Mouse (Mus musculus): Measurements from ENCODE around the gene Serinc5. TPM values are rescaled to one million over a fixed set of nuclear protein-coding genes. Genes with fewer than 3 reads are reported as not detected.
"Not testable (repeated sequence)": the region's sequence is repeated elsewhere in the genome, so short reads cannot be mapped to it uniquely, and the experiment has no call there.

Serinc5 gene
- polyA plus RNA-seq, 1 experiment from 2014 or later = 10.0 TPM

- Histone ChIP-seq H3K9me3 (no peaks in the 10 kb centered on the region), H3K27me3 (no peaks in the 10 kb centered on the region), H3K36me3 (replicated peaks) (no peaks in the 10 kb centered on the region), H3K4me1 (peaks cover 30% of the 10 kb centered on the region), H3K4me3 (replicated peaks) (no peak overlapping the region), H3K9ac (no peak overlapping the region), H3K4me2 (no peak overlapping the region), H3K27ac (peak overlapping the region; percentile 61; the same call in 1 of the 2 replicates)
- ATAC-seq (ENCODE audit: low FRiP score) = peak; percentile 2; the same call in 1 of the 2 replicates
- 19% methylated on average over 3 of the region's 3 CpGs for WGBS
These were observed 17.0 kb upstream of the Serinc5 start for GRCm38 (mm10) chr13:92593731-92594396.

GRCm38 (mm10) chr13:92594481-92594880 is 16.4 kb upstream of the Serinc5 start:
- 0 out of 2 replicates have a peak overlapping the region, but pooled peaks have one; percentile 61 for H3K27ac ChIP-seq
- ATAC-seq (ENCODE audit: low FRiP score) = peak; percentile 63; the same call in 1 of the 2 replicates
- 31% methylated on average over 6 of the region's 6 CpGs for WGBS

GRCm38 (mm10) chr13:92594907-92595306 is 16.0 kb upstream of the Serinc5 start:
- 0 out of 2 replicates have a peak overlapping the region, but pooled peaks have one; percentile 61 for H3K27ac ChIP-seq
- no peaks in the 10 kb centered on the region for H3K36me3 ChIP-seq (replicated peaks)
- peaks cover 30% of the 10 kb centered on the region for H3K4me1 ChIP-seq
- no peaks in the 10 kb centered on the region for H3K9me3 ChIP-seq
- no peaks in the 10 kb centered on the region for H3K27me3 ChIP-seq
- WGBS = 82% methylated on average over 3 of the region's 3 CpGs
- ATAC-seq (ENCODE audit: low FRiP score) = no peak
- no peak overlapping the region for H3K4me3 ChIP-seq (replicated peaks)
- H3K9ac ChIP-seq = no peak overlapping the region
- no peak overlapping the region for H3K4me2 ChIP-seq

More at GRCm38 (mm10) chr13:92594481-92594880, 16.4 kb upstream of the Serinc5 start:
- no peak overlapping the region for H3K4me3 ChIP-seq (replicated peaks)
- no peak overlapping the region for H3K9ac ChIP-seq
- H3K4me2 ChIP-seq = no peak overlapping the region
- no peaks in the 10 kb centered on the region for H3K36me3 ChIP-seq (replicated peaks)
- no peaks in the 10 kb centered on the region for H3K27me3 ChIP-seq
- no peaks in the 10 kb centered on the region for H3K9me3 ChIP-seq
- H3K4me1 ChIP-seq = peaks cover 30% of the 10 kb centered on the region

GRCm38 (mm10) chr13:92595424-92595823 is 15.5 kb upstream of the Serinc5 start:
- H3K4me1 ChIP-seq = peaks cover 30% of the 10 kb centered on the region
- ATAC-seq (ENCODE audit: low FRiP score) = no peak
- no peaks in the 10 kb centered on the region for H3K36me3 ChIP-seq (replicated peaks)
- no peak overlapping the region for H3K27ac ChIP-seq
- H3K9ac ChIP-seq = no peak overlapping the region
- 67% methylated on average over 3 of the region's 3 CpGs for WGBS
- H3K27me3 ChIP-seq = no peaks in the 10 kb centered on the region
- no peak overlapping the region for H3K4me2 ChIP-seq
- no peak overlapping the region for H3K4me3 ChIP-seq (replicated peaks)
- H3K9me3 ChIP-seq = no peaks in the 10 kb centered on the region

- not testable (repeated sequence) for H3K27ac ChIP-seq; ATAC-seq (ENCODE audit: low FRiP score); H3K9ac ChIP-seq; H3K4me2 ChIP-seq; H3K27me3 ChIP-seq; H3K4me3 ChIP-seq (replicated peaks); H3K4me1 ChIP-seq; H3K36me3 ChIP-seq (replicated peaks); H3K9me3 ChIP-seq
- WGBS = 79% methylated on average over 4 of the region's 4 CpGs
These were observed 5.6 kb upstream of the Serinc5 start for GRCm38 (mm10) chr13:92605306-92605705.

GRCm38 (mm10) chr13:92609486-92610310 is 1.2 kb upstream of the Serinc5 start:
- H3K9me3 ChIP-seq = no peaks in the 10 kb centered on the region
- peak overlapping the region; percentile 73 for H3K4me3 ChIP-seq (replicated peaks)
- H3K4me1 ChIP-seq = peaks cover 21% of the 10 kb centered on the region
- H3K27ac ChIP-seq = no peak overlapping the region; the same call in 1 of the 2 replicates
- 10% methylated on average over 13 of the region's 13 CpGs for WGBS
- H3K4me2 ChIP-seq = peak overlapping the region; percentile 95
- ATAC-seq (ENCODE audit: low FRiP score) = no peak
- H3K9ac ChIP-seq = peak overlapping the region; percentile 71
- H3K27me3 ChIP-seq = peaks cover 12% of the 10 kb centered on the region
- H3K36me3 ChIP-seq (replicated peaks) = no peaks in the 10 kb centered on the region

GRCm38 (mm10) chr13:92611254-92611784 is 428 bp downstream of the Serinc5 start:
- Histone ChIP-seq H3K27me3 (peaks cover 12% of the 10 kb centered on the region), H3K27ac (peak overlapping the region; percentile 65), H3K4me2 (peak overlapping the region; percentile 95), H3K9ac (peak overlapping the region; percentile 69), H3K4me3 (replicated peaks) (peak overlapping the region; percentile 73), H3K9me3 (no peaks in the 10 kb centered on the region), H3K36me3 (replicated peaks) (no peaks in the 10 kb centered on the region), H3K4me1 (peaks cover 21% of the 10 kb centered on the region)
- peak; percentile 54 for ATAC-seq (ENCODE audit: low FRiP score)
- under 1% methylated on average over 43 of the region's 43 CpGs for WGBS

- Histone ChIP-seq H3K36me3 (replicated peaks) (no peaks in the 10 kb centered on the region), H3K4me2 (peak overlapping the region; percentile 95), H3K4me1 (peaks cover 21% of the 10 kb centered on the region), H3K4me3 (replicated peaks) (peak overlapping the region; percentile 73), H3K9me3 (no peaks in the 10 kb centered on the region), H3K27me3 (peaks cover 12% of the 10 kb centered on the region), H3K9ac (peak overlapping the region; percentile 69; the same call in 1 of the 2 replicates), H3K27ac (no peak overlapping the region)
- WGBS = 6% methylated on average over 7 of the region's 7 CpGs
- ATAC-seq (ENCODE audit: low FRiP score) = no peak
These were observed 1.0 kb downstream of the Serinc5 start for GRCm38 (mm10) chr13:92611917-92612316.

- Histone ChIP-seq H3K27ac (no peak overlapping the region), H3K36me3 (replicated peaks) (no peaks in the 10 kb centered on the region), H3K9ac (no peak overlapping the region), H3K9me3 (no peaks in the 10 kb centered on the region), H3K4me1 (peaks cover 21% of the 10 kb centered on the region), H3K4me2 (no peak overlapping the region), H3K4me3 (replicated peaks) (no peak overlapping the region), H3K27me3 (peaks cover 12% of the 10 kb centered on the region)
- no peak for ATAC-seq (ENCODE audit: low FRiP score)
- 87% methylated on average over 5 of the region's 5 CpGs for WGBS
These were observed 2.2 kb downstream of the Serinc5 start for GRCm38 (mm10) chr13:92613094-92613493.

- H3K27me3 ChIP-seq = peaks cover 12% of the 10 kb centered on the region
- no peak overlapping the region for H3K4me2 ChIP-seq
- no peak for ATAC-seq (ENCODE audit: low FRiP score)
- no peaks in the 10 kb centered on the region for H3K36me3 ChIP-seq (replicated peaks)
- no peak overlapping the region for H3K27ac ChIP-seq
- H3K4me1 ChIP-seq = peaks cover 13% of the 10 kb centered on the region
- WGBS = 76% methylated on average over 5 of the region's 5 CpGs
- no peak overlapping the region for H3K4me3 ChIP-seq (replicated peaks)
- no peaks in the 10 kb centered on the region for H3K9me3 ChIP-seq
- H3K9ac ChIP-seq = no peak overlapping the region
These were observed 4.3 kb downstream of the Serinc5 start for GRCm38 (mm10) chr13:92615201-92615600.

GRCm38 (mm10) chr13:92616459-92616858 is 5.6 kb downstream of the Serinc5 start:
- H3K9ac ChIP-seq = no peak overlapping the region
- 95% methylated on average over 8 of the region's 8 CpGs for WGBS
- H3K4me2 ChIP-seq = no peak overlapping the region
- no peak overlapping the region for H3K27ac ChIP-seq
- H3K36me3 ChIP-seq (replicated peaks) = no peaks in the 10 kb centered on the region
- peaks cover 12% of the 10 kb centered on the region for H3K27me3 ChIP-seq
- no peak overlapping the region for H3K4me3 ChIP-seq (replicated peaks)
- no peak for ATAC-seq (ENCODE audit: low FRiP score)
- H3K4me1 ChIP-seq = peaks cover 8% of the 10 kb centered on the region; the same call in 1 of the 2 replicates
- no peaks in the 10 kb centered on the region for H3K9me3 ChIP-seq

- Histone ChIP-seq H3K9ac (no peak overlapping the region), H3K4me3 (replicated peaks) (no peak overlapping the region), H3K36me3 (replicated peaks) (no peaks in the 10 kb centered on the region), H3K4me2 (no peak overlapping the region), H3K27ac (no peak overlapping the region), H3K27me3 (no peaks in the 10 kb centered on the region), H3K4me1 (no peaks in the 10 kb centered on the region), H3K9me3 (no peaks in the 10 kb centered on the region)
- ATAC-seq (ENCODE audit: low FRiP score) = no peak
- WGBS = 95% methylated on average over 1 of the region's 1 CpGs
These were observed 15.3 kb downstream of the Serinc5 start for GRCm38 (mm10) chr13:92626196-92626595.
